10 mouse cellular contexts compared by ENCODE assay signal in genomic region chr11:83421305-83421704, GRCm38 (mm10). TPM values are rescaled to one million over a fixed set of nuclear protein-coding genes. Genes with fewer than 3 reads are reported as not detected.
DNase-seq lines count a peak whose midpoint lies in the region; ATAC-seq lines count a peak whose summit lies in the region.
"Had no signal": no experiment of that assay in that cellular context is flagged by ENCODE, and none has a peak within 500 bp of the region (broad histone marks: within the 10 kb centered on the region; RNA-seq: fewer than 3 reads in every experiment).

No protein-coding gene starts in this region.

- ATAC-seq in heart, embryonic 12.5 days (ENCODE audit: insufficient number of reproducible peaks, low FRiP score), result no peak
- ATAC-seq in monocyte, adult 5-6 weeks (replicated peaks; ENCODE audit: insufficient number of reproducible peaks, low FRiP score, low TSS enrichment, poor library complexity, severe bottlenecking), result 0 out of 2 replicates have a peak, but pooled peaks have one; percentile 36
- ATAC-seq: Patski had no signal

- WGBS in heart, embryonic 12.5 days, result 3% methylated on average over 9 of the region's 9 CpGs

- H3K4me1 ChIP-seq in heart, embryonic 12.5 days (replicated peaks), result peaks cover 6% of the 10 kb centered on the region; the same call in 1 of the 2 replicates

- H3K36me3 ChIP-seq in heart, embryonic 12.5 days, result no peaks in the 10 kb centered on the region
- H3K36me3 ChIP-seq: neural tube, embryonic 13.5 days had no signal

- H3K4me3 ChIP-seq in heart, embryonic 12.5 days, result no peak overlapping the region
- H3K4me3 ChIP-seq: neural tube, embryonic 13.5 days had no signal

- peaks cover 72% of the 10 kb centered on the region for H3K27me3 ChIP-seq in heart, embryonic 12.5 days (replicated peaks)
- H3K27me3 ChIP-seq: Patski had no signal

- DNase-seq in heart, adult 18-20 months, result peak; percentile 49 to 84
- DNase-seq in CD4-positive helper T cell, adult 2 months (ENCODE audit: low read depth, low spot score), result peak; percentile 57
- DNase-seq in c-Kit-positive CD71-positive TER-119-negative erythroid progenitor cells, embryonic 14.5 days (ENCODE audit: low read depth), result peak; percentile 76
- DNase-seq in kidney, postnatal 10 days, result peak; percentile 90
- DNase-seq in urinary bladder, postnatal 14 days (ENCODE audit: low spot score), result peak; percentile 80
- no peak for DNase-seq in cerebellum, postnatal 25 days

- no peak overlapping the region for H3K9ac ChIP-seq in heart, embryonic 12.5 days
- H3K9ac ChIP-seq: neural tube, embryonic 13.5 days had no signal

- H3K4me2 ChIP-seq in heart, embryonic 12.5 days, result no peak overlapping the region
- H3K4me2 ChIP-seq: neural tube, embryonic 13.5 days had no signal

- H3K9me3 ChIP-seq in heart, embryonic 12.5 days (replicated peaks), result no peaks in the 10 kb centered on the region
- H3K9me3 ChIP-seq: neural tube, embryonic 13.5 days had no signal

- no peak overlapping the region for H3K27ac ChIP-seq in heart, embryonic 12.5 days (ENCODE audit: poor library complexity, severe bottlenecking)
- H3K27ac ChIP-seq: neural tube, embryonic 13.5 days had no signal

RNA-seq across cellular contexts. Expression of gene Gas2l2, which starts 8.0 kb away (rescaled TPM):
- not detected for total RNA-seq in heart, adult 18-20 months (2021)
- polyA plus RNA-seq in heart, embryonic 12.5 days (2016; fragmentation: Nextera tagmentation; extraction: Ambion mirVana), result 0.32 TPM in 1 of 2 replicates, not detected in the other
- total RNA-seq in monocyte, adult 5-6 weeks (2017), result not detected in 3 replicates
- polyA plus RNA-seq: Patski had no signal

RNA-seq across cellular contexts. Expression of gene Rasl10b, which starts 12.4 kb away (rescaled TPM):
- 10 to 100 TPM; 74.9 to 78.3 TPM for total RNA-seq in heart, adult 18-20 months (2021)
- polyA plus RNA-seq in heart, embryonic 12.5 days (2016; fragmentation: Nextera tagmentation; extraction: Ambion mirVana), result 13.4 and 13.6 TPM in 2 replicates
- 0.11 TPM in 1 of 3 replicates, not detected in the others for total RNA-seq in monocyte, adult 5-6 weeks (2017)

RNA-seq across cellular contexts. Expression of gene 1700020L24Rik, which starts 16.2 kb away (rescaled TPM):
- not detected for total RNA-seq in heart, adult 18-20 months (2021)
- polyA plus RNA-seq in heart, embryonic 12.5 days (2016; fragmentation: Nextera tagmentation; extraction: Ambion mirVana), result 1.4 and 1.6 TPM in 2 replicates
- total RNA-seq in monocyte, adult 5-6 weeks (2017), result 2.9 to 8.2 TPM (median 6.0 TPM) in 3 replicates
- polyA plus RNA-seq: neural tube, embryonic 13.5 days had no signal

RNA-seq across cellular contexts. Expression of gene Mmp28, which starts 41.6 kb away (rescaled TPM):
- 1 to 10 TPM; 3.0 to 4.7 TPM for total RNA-seq in heart, adult 18-20 months (2021)
- polyA plus RNA-seq in heart, embryonic 12.5 days (2016; fragmentation: Nextera tagmentation; extraction: Ambion mirVana), result 3.4 and 3.5 TPM in 2 replicates
- 0.39 to 0.75 TPM in 2 of 3 replicates, not detected in the other for total RNA-seq in monocyte, adult 5-6 weeks (2017)

RNA-seq across cellular contexts. Expression of gene Taf15, which starts 51.6 kb away (rescaled TPM):
- total RNA-seq in heart, adult 18-20 months (2021), result 10 to 100 TPM; 34.2 to 41.5 TPM
- polyA plus RNA-seq in heart, embryonic 12.5 days (2016; fragmentation: Nextera tagmentation; extraction: Ambion mirVana), result 12.1 and 12.9 TPM in 2 replicates
- 32.9 to 77.9 TPM (median 52.7 TPM) in 3 replicates for total RNA-seq in monocyte, adult 5-6 weeks (2017)

Comparison
In these comparisons a context has a peak if more than half of its experiments do, and no peak if none do; other contexts are left out.
1. DNase-seq: peak in heart, adult 18-20 months (2 of 2), CD4-positive helper T cell, adult 2 months (single experiment), c-Kit-positive CD71-positive TER-119-negative erythroid progenitor cells, embryonic 14.5 days (single experiment), kidney, postnatal 10 days (single experiment) and urinary bladder, postnatal 14 days (single experiment); none in cerebellum, postnatal 25 days (0 of 2).
2. RNA of gene Rasl10b, which starts 12.4 kb away (total RNA-seq): 74.9 to 78.3 TPM in heart, adult 18-20 months; 0.11 TPM in monocyte, adult 5-6 weeks; every median in the first group is over 10 times any median in the second.